ENCODE assay signal across 22 mouse cellular contexts in genomic region chr9:76060935-76061334, GRCm38 (mm10). TPM values are rescaled to one million over a fixed set of nuclear protein-coding genes. Genes with fewer than 3 reads are reported as not detected.
DNase-seq lines count a peak whose midpoint lies in the region; ATAC-seq and TF ChIP-seq lines count a peak whose summit lies in the region.
"Had no signal": no experiment of that assay in that cellular context is flagged by ENCODE, and none has a peak within 500 bp of the region (broad histone marks: within the 10 kb centered on the region; RNA-seq: fewer than 3 reads in every experiment).

No protein-coding gene starts in this region.

- no peaks in the 10 kb centered on the region for H3K27me3 ChIP-seq in limb, embryonic 11.5 days (ENCODE audit: control insufficient read depth, insufficient read depth, low read length)
- H3K27me3 ChIP-seq in limb, embryonic 10.5 days (ENCODE audit: low read depth, poor library complexity, severe bottlenecking): no peaks in the 10 kb centered on the region
- no peaks in the 10 kb centered on the region for H3K27me3 ChIP-seq in limb, embryonic 14.5 days (ENCODE audit: control insufficient read depth, insufficient read depth, low read length)
- H3K27me3 ChIP-seq: embryonic facial prominence, embryonic 12.5 days; forebrain, embryonic 13.5 days; heart, embryonic 15.5 days; hindbrain, embryonic 13.5 days had no signal

- 0 out of 2 replicates have a peak, but pooled peaks have one; percentile 44 for ATAC-seq in limb, embryonic 11.5 days (ENCODE audit: insufficient number of reproducible peaks, low FRiP score, low TSS enrichment, low read depth)
- ATAC-seq in limb, embryonic 14.5 days (ENCODE audit: low FRiP score, low read depth): peak; percentile 26; the same call in 1 of the 2 replicates
- ATAC-seq: forebrain, embryonic 13.5 days; forebrain, postnatal 0 days had no signal

- no peak for TF ChIP-seq POLR2A in limb, embryonic 14.5 days (IDR thresholded peaks at IDR 0.05; ENCODE audit: borderline replicate concordance, extremely low read depth, insufficient read depth, insufficient read length)

- 79% methylated on average over 3 of the region's 3 CpGs for whole genome bisulfite sequencing in limb, embryonic 11.5 days
- 86% methylated on average over 3 of the region's 3 CpGs for WGBS in limb, embryonic 10.5 days
- 53% methylated on average over 3 of the region's 3 CpGs for WGBS in limb, embryonic 14.5 days

- H3K4me2 ChIP-seq in limb, embryonic 11.5 days (ENCODE audit: low read depth, severe bottlenecking): no peak overlapping the region
- no peak overlapping the region for H3K4me2 ChIP-seq in limb, embryonic 14.5 days (replicated peaks; ENCODE audit: low read depth, low read length, severe bottlenecking)
- H3K4me2 ChIP-seq: embryonic facial prominence, embryonic 12.5 days; forebrain, embryonic 13.5 days; heart, embryonic 11.5 days; heart, embryonic 15.5 days; hindbrain, embryonic 13.5 days had no signal

- H3K36me3 ChIP-seq in limb, embryonic 11.5 days (ENCODE audit: control insufficient read depth, insufficient read depth, low read length): no peaks in the 10 kb centered on the region
- H3K36me3 ChIP-seq in limb, embryonic 10.5 days: no peaks in the 10 kb centered on the region
- no peaks in the 10 kb centered on the region for H3K36me3 ChIP-seq in limb, embryonic 14.5 days (ENCODE audit: control insufficient read depth, insufficient read depth, low read length)
- H3K36me3 ChIP-seq: embryonic facial prominence, embryonic 12.5 days; G1E; heart, embryonic 15.5 days had no signal

- no peak for DNase-seq in limb, embryonic 11.5 days (ENCODE audit: low spot score)
- no peak for DNase-seq in limb, embryonic 10.5 days (ENCODE audit: low spot score)
- peak; percentile 38 for DNase-seq in 3134 (ENCODE audit: extremely low read depth, insufficient read length, low spot score)
- peak; percentile 52 for DNase-seq in Muller cell, postnatal 12 days (ENCODE audit: inconsistent ontology term)
- DNase-seq in limb, embryonic 14.5 days (ENCODE audit: low spot score): no peak
- no peak for DNase-seq in frontal cortex, postnatal 14 days (ENCODE audit: low spot score in 2 of 2)
- DNase-seq in urinary bladder, adult 18-20 months (ENCODE audit: low spot score in 2 of 2): no peak
- DNase-seq in testis, postnatal 10 days (ENCODE audit: low spot score): no peak
- DNase-seq: adrenal gland, postnatal 10 days; cerebellum, adult 11 months; cerebellum, adult 8-10 months; cerebellum, postnatal 14 days; forebrain, postnatal 0 days; gastrocnemius, postnatal 14 days; heart, adult 2 months; heart, postnatal 14 days had no signal

- H3K4me3 ChIP-seq in limb, embryonic 11.5 days (ENCODE audit: low read depth, low read length): no peak overlapping the region
- no peak overlapping the region for H3K4me3 ChIP-seq in limb, embryonic 10.5 days
- no peak overlapping the region for H3K4me3 ChIP-seq in limb, embryonic 14.5 days (replicated peaks; ENCODE audit: low read length)
- H3K4me3 ChIP-seq: embryonic facial prominence, embryonic 12.5 days; forebrain, embryonic 13.5 days; heart, adult 2 months; heart, embryonic 15.5 days; hindbrain, embryonic 13.5 days had no signal

- no peaks in the 10 kb centered on the region for H3K4me1 ChIP-seq in limb, embryonic 11.5 days (ENCODE audit: control insufficient read depth, insufficient read depth, low read length)
- H3K4me1 ChIP-seq in limb, embryonic 10.5 days: no peaks in the 10 kb centered on the region
- peaks cover 14% of the 10 kb centered on the region; the same call in 1 of the 2 replicates for H3K4me1 ChIP-seq in limb, embryonic 14.5 days (ENCODE audit: control insufficient read depth, insufficient read depth, low read length)
- H3K4me1 ChIP-seq: embryonic facial prominence, embryonic 12.5 days; forebrain, embryonic 13.5 days; heart, embryonic 15.5 days; hindbrain, embryonic 13.5 days had no signal

- no peaks in the 10 kb centered on the region for H3K9me3 ChIP-seq in limb, embryonic 11.5 days (ENCODE audit: control insufficient read depth, low read length)
- H3K9me3 ChIP-seq in limb, embryonic 10.5 days (replicated peaks): no peaks in the 10 kb centered on the region
- no peaks in the 10 kb centered on the region for H3K9me3 ChIP-seq in limb, embryonic 14.5 days (ENCODE audit: control insufficient read depth, low read length)
- H3K9me3 ChIP-seq: embryonic facial prominence, embryonic 12.5 days; forebrain, embryonic 13.5 days; G1E; heart, embryonic 15.5 days; hindbrain, embryonic 13.5 days had no signal

- H3K9ac ChIP-seq in limb, embryonic 11.5 days (ENCODE audit: low read length): no peak overlapping the region
- no peak overlapping the region for H3K9ac ChIP-seq in limb, embryonic 14.5 days (ENCODE audit: low read depth, low read length, severe bottlenecking)
- H3K9ac ChIP-seq: embryonic facial prominence, embryonic 12.5 days; forebrain, embryonic 13.5 days; forebrain, postnatal 0 days; heart, embryonic 15.5 days; hindbrain, embryonic 13.5 days had no signal

- H3K27ac ChIP-seq in limb, embryonic 11.5 days (replicated peaks; ENCODE audit: low read depth, low read length): no peak overlapping the region
- no peak overlapping the region for H3K27ac ChIP-seq in limb, embryonic 10.5 days
- H3K27ac ChIP-seq in limb, embryonic 14.5 days (replicated peaks; ENCODE audit: low read depth, low read length): no peak overlapping the region; the same call in 1 of the 2 replicates
- H3K27ac ChIP-seq: embryonic facial prominence, embryonic 12.5 days; forebrain, embryonic 13.5 days; heart, adult 2 months; heart, embryonic 15.5 days; hindbrain, embryonic 13.5 days had no signal

RNA-seq across cellular contexts. Expression of gene Hmgcll1, which starts 46.3 kb away (rescaled TPM):
- 5.8 and 7.0 TPM in 2 replicates for polyA plus RNA-seq in limb, embryonic 11.5 days (2014; fragmentation: Nextera tagmentation; extraction: Ambion mirVana)
- polyA plus RNA-seq in limb, embryonic 10.5 days (2016; fragmentation: Nextera tagmentation; extraction: Ambion mirVana): 2.9 and 5.7 TPM in 2 replicates
- 2.8 and 3.6 TPM in 2 replicates for polyA plus RNA-seq in limb, embryonic 14.5 days (2012; rRNA removed)
- polyA plus RNA-seq in limb, embryonic 14.5 days (2014; fragmentation: Nextera tagmentation; extraction: Ambion mirVana): 3.3 and 3.4 TPM in 2 replicates
- polyA plus RNA-seq: G1E had no signal

Comparison
In these comparisons a context has a peak if more than half of its experiments do, and no peak if none do; other contexts are left out.
1. DNase-seq: peak in 3134 (single experiment) and Muller cell, postnatal 12 days (single experiment); none in limb, embryonic 11.5 days (single experiment), limb, embryonic 10.5 days (single experiment), limb, embryonic 14.5 days (single experiment), frontal cortex, postnatal 14 days (0 of 2), urinary bladder, adult 18-20 months (0 of 2) and testis, postnatal 10 days (single experiment).